Mouse (Mus musculus) midbrain, embryonic 14.5 days (tissue): ENCODE results near the gene Tom1l2. TPM values are rescaled to one million over a fixed set of nuclear protein-coding genes. Genes with fewer than 3 reads are reported as not detected.

Source experiments
- ATAC-seq: fragments of 200-750 bp; cut with Nextera tagmentation; 2 replicates; pipeline ENCODE4 v1.8.0; 2017; ENCODE audit warnings: moderate number of reproducible peaks, moderate library complexity; ENCODE audit not compliant: low FRiP score, low TSS enrichment
- DNase-seq: peaks from one replicate; pipeline ENCODE4 v3.0.0-alpha.2; 2015
- H3K27ac ChIP-seq: fragments of 300-500 bp; sonication (generic); replicated peaks from 2 replicates; pipeline ENCODE4 v1.5.1; 2014; ENCODE audit warnings: mild to moderate bottlenecking, low read depth, low read length, moderate library complexity
- H3K27me3 ChIP-seq: fragments of 300-500 bp; sonication (generic); 2 replicates; pipeline ENCODE4 v1.6.1; 2014; ENCODE audit warnings: low read length, control low read depth, mixed read lengths; ENCODE audit not compliant: control insufficient read depth, insufficient read depth
- H3K36me3 ChIP-seq: fragments of 300-500 bp; sonication (generic); 2 replicates; pipeline ENCODE4 v1.6.1; 2014; ENCODE audit warnings: low read length, control low read depth; ENCODE audit not compliant: control insufficient read depth, insufficient read depth
- H3K4me1 ChIP-seq: fragments of 300-500 bp; sonication (generic); 2 replicates; pipeline ENCODE4 v1.6.1; 2014; ENCODE audit warnings: mild to moderate bottlenecking, antibody characterized with exemption, low read length, control low read depth; ENCODE audit not compliant: control insufficient read depth, insufficient read depth
- H3K4me2 ChIP-seq: fragments of 300-500 bp; sonication (generic); 2 replicates; pipeline ENCODE4 v1.6.1; 2014; ENCODE audit warnings: mild to moderate bottlenecking, low read length, moderate library complexity
- H3K4me3 ChIP-seq: fragments of 300-500 bp; sonication (generic); replicated peaks from 2 replicates; pipeline ENCODE4 v1.5.1; 2014; ENCODE audit warnings: low read depth, low read length
- H3K9ac ChIP-seq: fragments of 300-500 bp; sonication (generic); replicated peaks from 2 replicates; pipeline ENCODE4 v1.6.1; 2014; ENCODE audit warnings: mild to moderate bottlenecking, low read length, moderate library complexity
- H3K9me3 ChIP-seq: fragments of 300-500 bp; sonication (generic); 2 replicates; pipeline ENCODE4 v1.6.1; 2016; ENCODE audit warnings: low read length, control low read depth, mixed read lengths; ENCODE audit not compliant: control insufficient read depth
- WGBS: fragments of 180-500 bp; shearing (Covaris S2); extraction: QIAGEN DNeasy Blood & Tissue Kit; methylation state at CpG from one replicate; pipeline ENCODE4 v1.1.7; 2014; 5-methylcytosine and 5-hydroxymethylcytosine counted together
- polyA plus RNA-seq: library from polyadenylated mRNA; unstranded; fragments of >200 nt; fragmentation: Nextera tagmentation; extraction: Ambion mirVana; gene quantifications from 2 replicates; pipeline ENCODE4 v1.2.1, GENCODE M21; 2014

Gene Tom1l2
- polyA plus RNA-seq, 1 experiment from 2014 or later: 48.5 TPM

DNA sequence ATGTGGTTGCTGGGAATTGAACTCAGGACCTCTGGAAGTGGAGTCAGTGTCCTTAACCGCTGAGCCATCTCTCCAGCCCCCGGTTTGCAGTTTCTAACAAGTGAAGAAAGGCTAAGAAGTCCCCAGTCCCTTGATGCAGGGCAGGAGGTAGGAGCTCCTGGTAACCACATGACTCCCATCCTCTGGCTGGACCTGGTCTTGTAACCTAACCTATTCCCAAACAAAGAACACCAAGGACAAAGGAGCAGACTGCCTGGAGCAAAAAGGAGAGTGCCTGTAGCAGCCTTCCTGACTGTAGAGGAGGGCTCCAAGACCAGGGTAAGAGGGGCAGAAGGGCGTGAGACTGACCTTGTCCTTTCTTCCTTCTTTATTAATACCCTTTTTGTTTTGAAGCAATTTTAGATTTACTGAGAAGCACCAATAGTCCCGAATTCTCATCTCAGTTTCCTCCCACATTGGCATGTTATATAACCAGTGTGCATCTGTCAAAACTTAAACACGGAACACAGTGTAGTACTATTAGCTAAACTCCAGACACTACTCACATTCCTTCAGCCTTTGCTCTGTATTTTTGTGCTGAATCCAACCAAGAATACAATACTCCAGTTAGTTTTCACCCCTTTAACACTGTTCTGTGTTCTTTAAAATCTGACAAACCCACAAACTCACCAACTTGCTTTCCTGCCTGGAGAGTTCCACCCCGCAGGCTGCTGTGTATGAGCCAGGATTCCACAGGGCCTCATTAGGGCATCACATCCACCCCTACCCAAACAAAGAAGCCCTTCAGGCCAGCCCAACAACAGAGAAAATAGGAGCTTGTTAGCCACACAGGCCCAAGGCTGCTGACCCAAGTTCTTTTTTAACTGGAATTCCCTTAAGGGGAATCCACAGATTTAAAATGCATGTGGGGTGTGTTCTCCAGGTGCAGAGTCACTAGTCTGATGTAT, 58.7 kb downstream of the Tom1l2 start:
- DNase-seq (peak; percentile 60), ATAC-seq (0 out of 2 replicates have a peak, but pooled peaks have one; percentile 43)
- Histone ChIP-seq H3K9me3 (no peaks in the 10 kb centered on the region), H3K36me3 (no peaks in the 10 kb centered on the region), H3K4me1 (peaks cover 38% of the 10 kb centered on the region), H3K27me3 (no peaks in the 10 kb centered on the region), H3K4me2 (no peak overlapping the region), H3K9ac (no peak overlapping the region), H3K27ac (peak overlapping the region; percentile 79), H3K4me3 (no peak overlapping the region)
- WGBS: 66% methylated on average over 6 of the region's 6 CpGs

DNA sequence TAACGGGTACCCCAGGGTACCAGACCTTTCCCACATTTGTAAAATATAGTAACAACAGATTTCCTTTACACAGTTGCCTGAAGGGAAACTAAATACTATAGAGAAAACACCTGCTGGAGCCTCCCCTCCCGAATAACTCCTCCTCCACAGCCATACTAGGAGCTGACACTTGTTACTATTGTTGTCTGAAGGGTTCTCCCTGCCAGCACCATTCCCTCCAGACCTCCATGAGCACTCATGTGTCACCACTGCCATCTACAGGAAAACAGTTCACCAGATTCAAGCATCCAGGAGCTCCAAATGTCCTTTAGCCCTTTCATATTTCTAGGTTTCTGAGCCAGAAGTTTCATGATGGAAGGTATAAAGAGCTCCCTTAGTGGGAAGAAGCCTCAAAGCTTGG, 60.0 kb downstream of the Tom1l2 start:
- H3K36me3 ChIP-seq: no peaks in the 10 kb centered on the region
- ATAC-seq: peak; percentile 46; the same call in 1 of the 2 replicates
- no peaks in the 10 kb centered on the region for H3K27me3 ChIP-seq
- no peak overlapping the region for H3K4me2 ChIP-seq
- 38% methylated on average over 2 of the region's 2 CpGs for WGBS
- H3K9ac ChIP-seq: no peak overlapping the region
- no peaks in the 10 kb centered on the region for H3K9me3 ChIP-seq
- no peak overlapping the region for H3K4me3 ChIP-seq
- peak overlapping the region; percentile 52; the same call in 1 of the 2 replicates for H3K27ac ChIP-seq
- H3K4me1 ChIP-seq: peaks cover 45% of the 10 kb centered on the region
- peak; percentile 89 for DNase-seq

DNA sequence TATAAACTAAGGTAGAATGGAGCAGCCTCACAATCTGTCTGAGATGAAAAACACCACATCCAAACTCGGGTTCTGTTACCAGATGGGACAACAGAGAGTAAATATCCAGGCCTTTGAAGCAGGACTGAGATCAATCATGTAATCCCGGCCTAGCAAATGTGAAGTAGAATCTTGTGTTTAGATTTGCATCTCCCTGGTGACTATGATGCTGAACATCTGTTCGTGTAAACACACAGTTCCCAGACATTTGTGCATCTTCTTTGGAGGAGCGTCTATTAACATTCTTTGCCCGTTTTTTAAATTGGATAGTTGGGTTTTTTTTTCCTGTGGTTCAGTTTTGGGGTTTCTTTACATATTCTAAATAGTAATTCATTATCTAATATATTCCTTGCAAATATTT, 63.7 kb downstream of the Tom1l2 start:
- H3K4me1 ChIP-seq: peaks cover 39% of the 10 kb centered on the region
- H3K27ac ChIP-seq: no peak overlapping the region
- no peak overlapping the region for H3K4me2 ChIP-seq
- no peak for ATAC-seq
- H3K9me3 ChIP-seq: no peaks in the 10 kb centered on the region
- no peaks in the 10 kb centered on the region for H3K27me3 ChIP-seq
- DNase-seq: no peak
- no peaks in the 10 kb centered on the region for H3K36me3 ChIP-seq
- no peak overlapping the region for H3K4me3 ChIP-seq
- no peak overlapping the region for H3K9ac ChIP-seq
- WGBS: 45% methylated on average over 5 of the region's 5 CpGs

DNA sequence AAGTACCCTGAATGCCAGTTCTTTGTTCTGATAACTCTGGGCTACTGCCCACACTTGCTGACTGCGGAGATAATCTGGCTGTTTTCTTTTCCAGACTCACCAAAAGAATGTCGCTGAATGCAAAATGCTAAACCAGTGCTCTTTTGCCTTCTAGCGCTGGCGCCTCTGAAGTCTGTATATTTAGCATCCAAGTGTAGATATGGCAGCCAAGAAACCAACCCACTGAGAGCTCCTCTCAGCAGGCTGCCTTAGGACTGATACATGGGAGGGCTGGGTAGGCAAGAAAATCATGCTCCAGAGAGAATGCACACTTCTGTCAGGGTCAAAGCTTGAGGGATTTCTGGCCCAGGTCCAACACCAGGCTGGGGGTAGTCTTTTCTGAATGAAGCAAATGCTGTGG, 66.4 kb downstream of the Tom1l2 start:
- no peak overlapping the region for H3K4me2 ChIP-seq
- H3K27me3 ChIP-seq: no peaks in the 10 kb centered on the region
- H3K4me3 ChIP-seq: no peak overlapping the region
- no peaks in the 10 kb centered on the region for H3K9me3 ChIP-seq
- ATAC-seq (no peak), DNase-seq (peak; percentile 61)
- peak overlapping the region; percentile 38; the same call in 1 of the 2 replicates for H3K27ac ChIP-seq
- H3K4me1 ChIP-seq: peaks cover 31% of the 10 kb centered on the region
- H3K36me3 ChIP-seq: no peaks in the 10 kb centered on the region
- WGBS: 45% methylated on average over 4 of the region's 4 CpGs
- no peak overlapping the region for H3K9ac ChIP-seq

DNA sequence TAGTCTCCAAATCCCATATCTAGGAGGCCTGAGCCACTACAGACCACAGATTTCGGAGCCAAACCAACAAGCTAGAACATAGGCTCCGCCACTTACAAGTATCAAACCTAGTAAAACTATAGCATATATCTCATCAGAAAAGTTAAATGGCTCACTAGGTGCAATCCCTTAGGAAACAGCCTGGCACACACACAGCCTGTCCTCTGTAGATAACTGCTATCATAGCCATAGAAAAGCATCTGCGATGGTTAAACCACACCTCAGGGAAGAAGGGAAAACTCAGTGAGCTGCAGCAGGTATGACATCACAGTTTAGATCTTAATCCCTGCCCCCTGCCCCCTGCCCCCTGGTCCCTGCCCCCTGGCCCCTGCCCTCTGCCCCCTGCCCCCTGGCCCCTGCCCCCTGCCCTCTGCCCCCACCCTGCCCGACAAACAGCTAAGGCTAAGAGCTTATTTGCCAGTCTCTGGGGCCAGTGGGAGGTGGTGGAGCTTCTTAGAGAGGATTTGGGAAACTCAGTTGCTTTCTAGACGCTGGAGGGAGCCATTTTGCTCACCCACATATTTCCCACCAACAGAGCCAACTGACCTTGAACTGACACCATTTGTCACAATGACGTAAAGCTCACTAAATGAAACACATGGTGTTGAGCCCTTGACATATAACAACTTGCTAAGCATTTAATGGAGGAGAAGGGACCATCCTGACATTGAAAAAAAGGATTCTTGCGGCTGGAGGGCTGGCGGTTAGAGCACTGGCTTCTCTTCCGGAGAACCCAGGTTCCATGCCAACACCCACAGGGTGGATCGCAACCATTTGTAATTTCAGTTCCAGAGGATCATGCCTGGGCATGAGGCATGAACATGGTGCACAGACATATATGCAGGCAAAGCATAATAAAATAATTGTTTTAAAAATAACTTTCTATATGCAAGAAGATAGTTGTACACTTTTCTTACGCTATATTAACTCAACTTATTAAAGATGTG, 72.0 kb downstream of the Tom1l2 start:
- Histone ChIP-seq H3K4me2 (no peak overlapping the region), H3K4me1 (peaks cover 18% of the 10 kb centered on the region), H3K4me3 (no peak overlapping the region), H3K9me3 (no peaks in the 10 kb centered on the region), H3K27ac (no peak overlapping the region), H3K27me3 (no peaks in the 10 kb centered on the region), H3K9ac (no peak overlapping the region), H3K36me3 (no peaks in the 10 kb centered on the region)
- WGBS: 81% methylated on average over 11 of the region's 11 CpGs
- no peak for ATAC-seq
- no peak for DNase-seq

DNA sequence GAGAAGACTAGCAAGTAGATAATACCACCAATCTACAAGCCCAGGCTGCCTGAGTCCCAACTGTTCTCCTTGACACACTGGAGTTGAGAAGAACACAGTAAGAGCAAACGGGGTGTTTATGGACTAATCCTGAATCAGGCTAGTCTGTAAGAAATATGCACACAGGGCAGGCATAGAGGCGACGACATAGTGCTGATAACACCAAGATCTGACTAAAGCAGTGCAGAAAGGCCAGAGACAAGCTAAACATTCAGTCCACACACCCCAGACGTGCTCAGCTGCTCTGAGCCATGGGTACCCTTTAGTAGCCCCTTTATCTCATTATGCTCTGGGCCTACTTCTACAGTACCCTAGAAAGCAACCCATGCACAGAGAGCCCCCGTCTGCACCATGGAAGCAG, 73.2 kb downstream of the Tom1l2 start:
- ATAC-seq (no peak), DNase-seq (no peak)
- H3K9me3 ChIP-seq: no peaks in the 10 kb centered on the region
- no peaks in the 10 kb centered on the region for H3K27me3 ChIP-seq
- no peak overlapping the region for H3K4me2 ChIP-seq
- peaks cover 18% of the 10 kb centered on the region for H3K4me1 ChIP-seq
- H3K27ac ChIP-seq: no peak overlapping the region; the same call in 1 of the 2 replicates
- H3K36me3 ChIP-seq: 0 out of 2 replicates have a peak, but pooled peaks cover 3% of the 10 kb centered on the region
- no peak overlapping the region for H3K4me3 ChIP-seq
- 79% methylated on average over 5 of the region's 5 CpGs for WGBS
- H3K9ac ChIP-seq: no peak overlapping the region

DNA sequence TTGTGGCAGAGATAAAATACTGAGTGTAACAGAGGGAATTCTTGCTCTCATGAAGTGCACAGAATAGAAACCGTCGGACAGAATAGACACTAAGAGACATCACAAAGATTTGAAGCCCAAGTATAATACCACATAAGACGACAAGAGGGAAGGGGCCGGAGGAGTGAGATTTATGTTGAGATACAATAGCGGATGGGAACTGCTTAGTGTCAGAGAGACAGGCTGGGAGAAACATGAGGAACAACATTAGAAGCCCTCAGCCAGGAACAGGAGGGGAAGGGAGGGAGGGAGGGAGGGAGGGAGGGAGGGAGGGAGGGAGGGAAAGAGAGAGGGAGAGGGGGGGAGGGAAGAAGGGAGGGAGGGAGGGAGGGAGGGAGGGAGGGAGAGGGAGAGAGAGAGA, 74.9 kb downstream of the Tom1l2 start:
- 46% methylated on average over 5 of the region's 5 CpGs for WGBS
- no peak for DNase-seq
- Histone ChIP-seq H3K36me3 (peaks cover 10% of the 10 kb centered on the region; the same call in 1 of the 2 replicates), H3K4me2 (no peak overlapping the region), H3K4me3 (no peak overlapping the region), H3K27ac (peak overlapping the region; percentile 80), H3K27me3 (no peaks in the 10 kb centered on the region), H3K4me1 (peaks cover 18% of the 10 kb centered on the region), H3K9ac (no peak overlapping the region), H3K9me3 (no peaks in the 10 kb centered on the region)
- no peak for ATAC-seq

DNA sequence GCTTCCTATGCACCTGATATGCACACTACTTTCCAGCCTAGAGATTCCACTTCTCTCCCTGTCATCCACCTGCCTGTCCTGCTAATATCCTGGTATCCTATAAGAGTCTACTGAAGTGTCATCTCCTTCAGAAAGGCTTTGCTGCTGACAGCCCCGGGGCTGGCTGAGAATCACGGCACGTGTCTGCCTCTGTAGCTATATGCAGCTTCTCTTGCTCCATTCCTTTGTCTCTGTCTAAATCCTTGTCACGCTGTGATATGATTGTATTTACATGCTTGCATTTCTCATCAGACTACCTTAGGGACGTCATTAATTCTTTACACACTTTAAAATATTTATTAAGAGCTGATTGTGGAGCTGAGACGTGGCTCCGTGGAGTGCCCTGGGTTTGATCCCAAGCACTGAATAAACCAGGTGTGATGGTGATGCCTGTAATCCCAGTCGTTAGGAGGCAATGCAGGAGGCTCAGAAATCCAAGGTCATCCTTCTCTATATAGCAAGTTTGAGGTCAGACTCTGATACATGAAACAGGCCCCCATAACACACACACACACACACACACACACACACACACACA, 75.5 kb downstream of the Tom1l2 start:
- 32% methylated on average over 8 of the region's 8 CpGs for WGBS

More for the DNA sequence above, 75.5 kb downstream of the Tom1l2 start:
- no peak overlapping the region for H3K9ac ChIP-seq
- peak; percentile 40; the same call in 1 of the 2 replicates for ATAC-seq
- H3K4me2 ChIP-seq: no peak overlapping the region
- peaks cover 18% of the 10 kb centered on the region for H3K4me1 ChIP-seq
- H3K4me3 ChIP-seq: no peak overlapping the region
- DNase-seq: peak; percentile 67
- peak overlapping the region; percentile 80 for H3K27ac ChIP-seq
- no peaks in the 10 kb centered on the region for H3K27me3 ChIP-seq
- H3K36me3 ChIP-seq: peaks cover 10% of the 10 kb centered on the region; the same call in 1 of the 2 replicates
- H3K9me3 ChIP-seq: no peaks in the 10 kb centered on the region
